Mouse (Mus musculus): ENCODE measurements around the gene Pitpnc1. TPM values are rescaled to one million over a fixed set of nuclear protein-coding genes. Genes with fewer than 3 reads are reported as not detected.

Gene Pitpnc1
- total RNA-seq, 4 experiments from 2014 or later = 69.0 to 82.6 (median 74.0) TPM

DNA sequence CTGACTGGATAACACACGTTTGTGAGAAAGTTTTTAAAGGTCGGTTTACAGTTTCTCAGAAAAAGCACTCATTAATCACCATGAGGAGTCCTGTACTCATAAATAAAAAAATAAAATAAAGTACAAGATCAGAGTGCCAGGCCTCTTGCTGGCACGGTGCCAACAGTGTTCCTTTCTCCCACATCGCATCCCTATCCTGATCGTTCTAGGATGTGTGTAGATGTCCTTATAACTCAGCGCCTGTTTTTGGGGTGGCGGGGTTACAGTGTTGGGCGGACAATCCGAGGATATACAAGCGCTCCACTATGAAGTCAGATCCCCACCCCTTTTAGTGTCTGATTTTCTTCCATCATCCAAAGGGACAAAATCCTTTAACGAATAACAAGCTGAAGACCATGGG lies 94.7 kb downstream of the Pitpnc1 start:
- DNase-seq (ENCODE audit: low spot score) = no peak

- DNase-seq (ENCODE audit: low spot score) = no peak
Measured at GRCm38 (mm10) chr11:107373569-107373968, 96.9 kb downstream of the Pitpnc1 start.

- no peak for DNase-seq (ENCODE audit: low spot score)
Measured at GRCm38 (mm10) chr11:107373154-107373553, 97.3 kb downstream of the Pitpnc1 start.

DNA sequence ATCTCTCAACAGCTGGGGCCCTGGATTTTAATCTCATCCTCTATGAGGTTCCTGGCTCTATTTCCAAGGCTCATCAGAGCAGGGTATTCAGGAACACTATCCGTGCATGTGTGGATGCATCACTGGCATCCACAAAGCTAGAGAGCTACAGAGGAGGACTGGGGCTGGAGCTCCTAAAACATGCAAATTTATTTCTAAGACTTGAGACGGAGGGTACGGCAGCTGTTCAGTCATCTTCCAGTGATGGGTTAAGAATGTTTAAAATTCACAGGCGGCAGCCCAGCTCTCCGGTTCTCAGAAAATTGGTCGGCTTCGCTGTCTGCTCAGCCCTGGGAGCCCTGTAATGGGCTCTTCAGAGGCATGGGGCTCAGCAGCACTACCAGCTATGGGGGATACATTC lies 97.8 kb downstream of the Pitpnc1 start:
- no peak for DNase-seq (ENCODE audit: low spot score)

DNA sequence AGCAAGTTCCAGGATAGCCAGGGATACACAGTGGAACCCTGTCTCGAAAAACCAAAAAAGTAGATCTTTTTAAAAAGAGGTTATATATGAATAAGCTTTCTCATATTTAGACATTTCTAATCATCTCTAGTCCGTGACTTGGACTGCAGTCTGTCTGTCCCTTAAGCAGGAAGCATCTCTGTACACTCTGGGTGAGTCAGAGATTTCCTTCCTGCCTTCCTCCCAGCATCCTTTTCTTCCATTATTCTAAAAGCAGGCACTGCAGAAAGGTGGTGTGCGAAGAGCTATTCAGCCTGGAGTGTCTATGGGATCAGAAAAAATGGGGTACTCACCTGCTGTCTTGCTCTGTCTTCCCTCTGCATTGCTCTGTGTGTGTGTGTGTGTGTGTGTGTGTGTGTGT lies 100.0 kb downstream of the Pitpnc1 start:
- DNase-seq (ENCODE audit: low spot score) = peak; percentile 55

DNA sequence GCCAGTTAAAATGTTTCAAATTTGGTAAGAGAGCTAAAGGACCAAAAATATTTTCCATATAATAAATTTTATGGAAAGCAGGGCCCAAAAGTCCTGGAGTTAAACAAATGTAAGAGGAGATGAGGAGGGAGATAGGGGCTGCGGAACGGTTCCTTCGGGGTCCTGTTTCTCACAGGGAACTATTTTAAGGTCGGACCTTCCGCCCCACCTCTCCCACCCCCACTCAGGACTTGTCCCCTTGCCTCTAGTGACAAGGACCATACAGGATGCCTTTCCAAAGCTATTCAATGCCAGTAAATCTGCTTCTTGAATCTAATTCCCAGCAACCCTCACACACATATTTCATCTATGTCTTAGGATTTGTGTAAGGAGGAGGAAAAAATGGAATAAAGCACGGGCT lies 100.8 kb downstream of the Pitpnc1 start:
- no peak for DNase-seq (ENCODE audit: low spot score)

- DNase-seq (ENCODE audit: low spot score) = no peak
Measured at GRCm38 (mm10) chr11:107365938-107366712, 104.4 kb downstream of the Pitpnc1 start.

- no peak for DNase-seq (ENCODE audit: low spot score)
Measured at GRCm38 (mm10) chr11:107358695-107359094, 111.8 kb downstream of the Pitpnc1 start.

DNA sequence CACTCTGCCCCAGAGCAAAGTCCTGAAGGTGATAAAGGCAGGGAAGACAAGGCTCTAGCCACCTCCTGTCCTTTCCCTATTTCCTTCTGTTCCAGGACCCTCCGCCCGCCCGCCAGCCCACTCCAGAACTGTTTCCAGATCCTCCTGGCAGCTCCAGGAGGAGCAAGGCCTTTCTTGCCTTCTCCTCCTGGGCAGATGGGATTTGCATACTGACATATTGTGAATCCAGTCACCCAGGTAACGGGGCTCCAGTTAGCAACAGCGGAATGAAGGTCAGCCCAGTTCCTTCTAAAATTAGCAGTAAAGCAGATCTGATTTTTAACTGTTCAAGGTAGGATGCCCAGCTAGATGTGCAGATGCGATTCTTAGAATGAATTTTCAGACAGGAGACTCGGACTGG lies 114.3 kb downstream of the Pitpnc1 start:
- no peak for DNase-seq (ENCODE audit: low spot score)

- DNase-seq (ENCODE audit: low spot score) = no peak
Measured at GRCm38 (mm10) chr11:107355526-107355925, 115.0 kb downstream of the Pitpnc1 start.

DNA sequence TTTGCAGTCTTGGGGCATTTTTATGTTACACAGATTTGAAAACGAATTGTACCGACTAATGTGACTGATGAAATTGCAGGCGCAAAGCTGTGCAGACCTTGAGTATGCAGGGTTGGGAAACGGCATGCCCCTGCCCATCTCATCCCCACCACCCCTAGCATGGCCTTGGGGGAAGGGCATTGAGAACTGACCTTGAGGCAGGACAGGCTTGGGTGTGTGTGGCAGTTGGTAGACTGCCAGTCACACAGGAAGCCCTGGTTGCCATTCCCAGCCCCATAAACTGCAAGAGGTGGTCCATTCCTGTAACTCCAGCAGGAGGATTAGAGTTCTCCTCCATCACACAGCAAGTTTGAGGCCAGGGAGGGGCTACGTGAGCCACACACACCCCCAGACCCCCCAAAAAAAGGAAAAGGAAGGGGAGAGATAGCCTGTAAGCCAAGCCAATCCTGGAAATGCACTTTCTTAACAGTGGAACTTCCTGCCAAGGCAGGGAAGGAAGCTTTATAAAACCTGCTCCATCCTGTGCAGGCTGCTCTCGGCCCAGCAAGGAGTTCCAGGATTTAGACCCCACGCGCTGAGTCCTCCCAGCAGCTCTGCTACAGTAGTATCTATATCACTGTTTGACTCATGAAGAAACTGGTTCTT lies 115.9 kb downstream of the Pitpnc1 start:
- DNase-seq (ENCODE audit: low spot score) = peak; percentile 51

DNA sequence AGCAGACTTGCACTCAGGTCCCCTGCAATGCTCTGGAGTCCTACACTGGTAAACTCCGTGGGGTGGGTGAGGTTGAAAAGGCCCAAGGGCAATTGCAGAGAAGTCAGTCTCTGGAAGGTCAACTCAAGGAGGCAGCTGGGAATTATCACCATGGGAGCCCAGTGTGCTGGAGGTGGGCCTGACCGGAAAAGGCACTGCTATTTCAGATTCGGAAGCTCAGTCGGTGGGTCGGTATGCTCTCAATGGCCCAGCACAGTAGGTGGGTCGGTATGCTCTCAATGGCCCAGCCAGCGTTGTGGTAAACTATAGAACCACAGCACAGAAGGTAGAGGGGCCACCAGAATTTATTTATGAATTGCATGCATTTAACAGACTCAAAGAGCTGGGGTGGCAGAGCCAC lies 117.9 kb downstream of the Pitpnc1 start:
- no peak for DNase-seq (ENCODE audit: low spot score)

- DNase-seq (ENCODE audit: low spot score) = no peak
Measured at GRCm38 (mm10) chr11:107349756-107350155, 120.7 kb downstream of the Pitpnc1 start.

- peak; percentile 46 for DNase-seq (ENCODE audit: low spot score)
Measured at GRCm38 (mm10) chr11:107343031-107343430, 127.5 kb downstream of the Pitpnc1 start.

DNA sequence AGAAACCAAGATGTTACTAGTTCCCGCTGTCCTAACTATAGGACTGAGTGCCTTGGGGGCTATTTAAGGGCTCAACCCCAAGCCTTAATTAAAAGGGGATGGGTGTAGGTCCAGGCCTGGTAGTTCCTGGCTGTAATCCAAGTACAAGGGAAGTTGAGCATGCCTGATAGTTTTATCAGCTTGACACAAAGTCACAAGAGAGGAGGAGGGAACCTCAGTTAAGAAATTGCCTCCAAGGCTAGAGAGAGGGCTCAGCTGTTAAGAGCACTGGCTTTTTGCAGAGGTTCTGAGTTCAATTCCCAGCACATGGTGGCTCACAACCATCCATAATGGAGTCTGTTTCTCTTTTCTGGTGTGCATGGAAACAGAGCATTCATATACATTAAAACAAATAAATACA lies 128.1 kb downstream of the Pitpnc1 start:
- peak; percentile 65 for DNase-seq (ENCODE audit: low spot score)

GRCm38 (mm10) chr11:107341293-107341692 lies 129.2 kb downstream of the Pitpnc1 start:
- DNase-seq (ENCODE audit: low spot score) = peak; percentile 72

DNA sequence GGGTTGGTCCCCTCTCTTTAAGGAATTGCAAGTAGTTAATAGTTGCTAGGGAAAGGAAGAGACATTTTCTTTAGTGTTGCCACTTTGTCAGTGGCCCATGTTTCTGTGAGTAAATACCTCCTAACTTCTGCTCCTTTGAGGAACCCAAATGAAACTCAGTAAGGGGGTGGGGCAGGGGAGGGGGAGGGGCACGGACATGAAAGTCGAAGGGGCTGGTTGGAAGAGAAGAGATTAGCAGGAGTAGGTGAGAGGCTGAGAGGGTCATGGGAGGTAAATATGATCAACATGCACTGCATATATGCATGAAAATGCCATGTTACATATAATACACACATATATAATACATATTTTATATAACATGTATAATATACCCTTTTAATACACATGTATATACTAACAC lies 129.7 kb downstream of the Pitpnc1 start:
- no peak for DNase-seq (ENCODE audit: low spot score)

DNA sequence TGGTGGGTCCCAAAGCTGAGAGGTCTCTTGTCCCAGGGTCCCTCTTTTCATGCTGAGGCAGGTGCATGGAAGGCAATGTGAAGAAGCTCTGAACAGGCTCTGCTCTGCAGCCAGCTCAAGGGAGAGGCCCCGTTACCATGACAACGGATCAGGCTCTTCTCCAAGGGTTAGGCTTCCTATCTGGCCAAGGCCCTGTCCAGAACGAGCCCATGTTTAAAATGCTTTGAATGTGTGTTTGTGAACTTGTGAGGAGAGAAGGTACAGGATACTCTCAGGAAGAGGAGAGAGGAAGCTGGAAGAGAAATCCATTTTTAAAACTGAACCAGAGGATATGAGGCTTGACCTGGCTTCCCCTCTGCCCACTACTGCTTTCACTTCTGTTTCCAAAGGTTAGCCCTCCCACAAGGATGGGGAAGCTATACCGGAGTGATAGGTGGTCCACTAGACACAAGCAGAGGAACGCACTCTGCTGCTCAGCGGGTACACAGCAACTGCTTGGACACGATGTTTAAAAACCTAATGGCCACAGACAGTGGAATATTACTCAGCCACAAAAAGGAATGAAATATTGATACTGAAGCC lies 131.2 kb downstream of the Pitpnc1 start:
- DNase-seq (ENCODE audit: low spot score) = peak; percentile 66

GRCm38 (mm10) chr11:107337391-107338148 lies 132.9 kb downstream of the Pitpnc1 start:
- peak; percentile 62 for DNase-seq (ENCODE audit: low spot score)

DNA sequence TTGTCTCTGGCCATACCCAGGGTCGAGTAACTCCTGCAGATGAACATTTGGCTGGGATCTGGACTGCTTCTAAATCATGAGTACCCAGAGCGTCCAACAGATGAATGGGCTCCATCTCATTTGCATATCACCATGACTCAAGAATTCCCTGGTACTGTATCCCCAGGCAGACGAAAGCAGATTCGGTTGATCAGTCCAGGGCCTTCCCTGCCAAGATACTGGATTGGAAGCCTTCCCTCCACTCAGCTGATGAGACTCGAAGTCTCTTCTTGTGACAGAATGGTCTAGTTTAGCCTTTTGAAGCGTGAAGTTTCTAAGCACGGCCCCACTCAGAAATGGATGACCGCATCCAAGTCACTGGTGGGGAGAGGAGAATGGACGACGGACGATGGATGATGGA lies 134.7 kb downstream of the Pitpnc1 start:
- peak; percentile 40 for DNase-seq (ENCODE audit: low spot score)

- peak; percentile 86 for DNase-seq (ENCODE audit: low spot score)
Measured at GRCm38 (mm10) chr11:107334849-107335484, 135.5 kb downstream of the Pitpnc1 start.

DNA sequence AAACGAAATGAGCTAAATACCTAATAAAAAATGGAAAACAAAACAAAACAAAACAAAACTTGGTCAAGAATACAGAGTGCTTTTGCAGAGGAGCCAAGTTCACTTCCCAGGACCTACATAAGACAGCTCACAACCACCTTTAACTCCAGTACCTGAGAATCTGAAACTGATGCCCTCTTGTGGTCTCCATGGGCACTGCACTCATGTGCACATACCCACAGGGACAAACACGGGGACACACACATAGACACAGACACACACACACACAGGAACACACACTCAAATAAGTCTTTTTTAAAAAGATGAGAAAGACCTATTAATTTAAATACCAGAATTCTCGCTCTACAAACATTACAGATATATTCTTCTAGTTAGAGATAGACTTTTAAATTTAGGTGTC lies 137.6 kb downstream of the Pitpnc1 start:
- no peak for DNase-seq (ENCODE audit: low spot score)
